Mouse (Mus musculus): Measurements from ENCODE around the gene Polr3gl. TPM values are rescaled to one million over a fixed set of nuclear protein-coding genes. Genes with fewer than 3 reads are reported as not detected.
A peak's percentile ranks its signal among the peaks of the same experiment; 100 is the strongest.

Polr3gl gene
- 23.2 and 30.6 TPM in 2 replicates for polyA plus RNA-seq (2011; ENCODE audit: insufficient read length, low read depth, missing spikeins)

GRCm38 (mm10) chr3:96593790-96594560 is at the start of gene Polr3gl:
Gene Polr3gl, minus strand, starts transcription at chr3:96594181.
- Histone ChIP-seq H3K27ac (ENCODE audit: insufficient read depth, low read length) (peak within 1 kb of the TSS; percentile 74), H3K4me1 (ENCODE audit: control insufficient read depth, insufficient read depth, low read length) (peaks cover 5% of the 10 kb centered on the region), H3K4me3 (ENCODE audit: insufficient read depth, low read length) (peak within 1 kb of the TSS; percentile 75)
- TF ChIP-seq CTCF (IDR thresholded peaks at IDR 0.05; ENCODE audit: borderline replicate concordance, insufficient read depth, low read length) (no peak), POLR2A (IDR thresholded peaks at IDR 0.05; ENCODE audit: low read depth, low read length) (peak; percentile 76)

DNA sequence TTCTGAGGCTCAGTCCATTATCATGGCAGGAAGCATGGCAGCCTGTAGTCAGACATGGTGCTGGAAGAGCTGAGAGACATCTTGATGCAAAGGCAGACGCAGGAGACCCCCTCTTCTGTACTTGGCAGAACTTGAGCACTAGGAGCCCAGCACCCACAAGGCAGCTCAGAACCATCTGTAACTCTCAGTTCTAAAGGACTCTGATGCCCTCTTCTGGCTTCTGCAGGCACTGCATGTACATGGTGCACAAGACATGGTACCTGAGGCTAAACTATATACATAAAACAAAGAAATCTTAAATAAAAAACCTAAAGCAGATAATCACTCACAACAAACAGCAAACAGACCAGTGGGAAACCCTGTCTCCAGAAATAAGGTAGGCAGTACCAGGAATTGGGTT is 45.2 kb upstream of the Polr3gl start:
- Histone ChIP-seq H3K27ac (ENCODE audit: insufficient read depth, low read length) (no peak overlapping the region), H3K4me3 (ENCODE audit: insufficient read depth, low read length) (no peak overlapping the region), H3K4me1 (ENCODE audit: control insufficient read depth, insufficient read depth, low read length) (no peaks in the 10 kb centered on the region)
- TF ChIP-seq CTCF (IDR thresholded peaks at IDR 0.05; ENCODE audit: borderline replicate concordance, insufficient read depth, low read length) (peak; percentile 37; the same call in 1 of the 2 replicates), POLR2A (IDR thresholded peaks at IDR 0.05; ENCODE audit: low read depth, low read length) (no peak)

DNA sequence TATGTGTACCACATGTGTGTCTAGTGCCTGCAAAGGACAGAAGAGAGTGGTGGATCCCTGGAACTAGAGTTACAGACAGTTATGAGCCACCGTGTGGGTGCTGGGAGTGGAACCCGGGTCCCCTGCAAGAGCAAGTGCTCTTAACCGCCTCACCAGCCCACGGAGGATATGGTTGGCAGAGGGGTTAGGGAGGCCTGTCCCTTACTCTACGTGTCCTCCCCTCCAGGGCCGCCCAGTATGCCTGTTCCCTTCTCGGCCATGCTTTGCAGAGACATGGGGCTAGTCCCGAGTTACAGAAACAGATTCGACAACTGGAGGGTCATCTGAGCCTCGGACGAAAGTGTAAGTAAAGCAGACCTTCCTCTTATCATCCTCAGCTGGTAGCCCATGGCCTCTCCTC is 42.5 kb upstream of the Polr3gl start:
- TF ChIP-seq POLR2A (IDR thresholded peaks at IDR 0.05; ENCODE audit: low read depth, low read length) (no peak), CTCF (IDR thresholded peaks at IDR 0.05; ENCODE audit: borderline replicate concordance, insufficient read depth, low read length) (no peak)
- Histone ChIP-seq H3K27ac (ENCODE audit: insufficient read depth, low read length) (no peak overlapping the region), H3K4me3 (ENCODE audit: insufficient read depth, low read length) (peak overlapping the region; percentile 64), H3K4me1 (ENCODE audit: control insufficient read depth, insufficient read depth, low read length) (no peaks in the 10 kb centered on the region)

- H3K4me1 ChIP-seq (ENCODE audit: control insufficient read depth, insufficient read depth, low read length), result no peaks in the 10 kb centered on the region
- peak overlapping the region; percentile 64 for H3K4me3 ChIP-seq (ENCODE audit: insufficient read depth, low read length)
- H3K27ac ChIP-seq (ENCODE audit: insufficient read depth, low read length), result peak overlapping the region; percentile 42; the same call in 1 of the 2 replicates
- TF ChIP-seq POLR2A (IDR thresholded peaks at IDR 0.05; ENCODE audit: low read depth, low read length) (no peak), CTCF (IDR thresholded peaks at IDR 0.05; ENCODE audit: borderline replicate concordance, insufficient read depth, low read length) (no peak)
Measured at GRCm38 (mm10) chr3:96635906-96636305, 41.9 kb upstream of the Polr3gl start.

DNA sequence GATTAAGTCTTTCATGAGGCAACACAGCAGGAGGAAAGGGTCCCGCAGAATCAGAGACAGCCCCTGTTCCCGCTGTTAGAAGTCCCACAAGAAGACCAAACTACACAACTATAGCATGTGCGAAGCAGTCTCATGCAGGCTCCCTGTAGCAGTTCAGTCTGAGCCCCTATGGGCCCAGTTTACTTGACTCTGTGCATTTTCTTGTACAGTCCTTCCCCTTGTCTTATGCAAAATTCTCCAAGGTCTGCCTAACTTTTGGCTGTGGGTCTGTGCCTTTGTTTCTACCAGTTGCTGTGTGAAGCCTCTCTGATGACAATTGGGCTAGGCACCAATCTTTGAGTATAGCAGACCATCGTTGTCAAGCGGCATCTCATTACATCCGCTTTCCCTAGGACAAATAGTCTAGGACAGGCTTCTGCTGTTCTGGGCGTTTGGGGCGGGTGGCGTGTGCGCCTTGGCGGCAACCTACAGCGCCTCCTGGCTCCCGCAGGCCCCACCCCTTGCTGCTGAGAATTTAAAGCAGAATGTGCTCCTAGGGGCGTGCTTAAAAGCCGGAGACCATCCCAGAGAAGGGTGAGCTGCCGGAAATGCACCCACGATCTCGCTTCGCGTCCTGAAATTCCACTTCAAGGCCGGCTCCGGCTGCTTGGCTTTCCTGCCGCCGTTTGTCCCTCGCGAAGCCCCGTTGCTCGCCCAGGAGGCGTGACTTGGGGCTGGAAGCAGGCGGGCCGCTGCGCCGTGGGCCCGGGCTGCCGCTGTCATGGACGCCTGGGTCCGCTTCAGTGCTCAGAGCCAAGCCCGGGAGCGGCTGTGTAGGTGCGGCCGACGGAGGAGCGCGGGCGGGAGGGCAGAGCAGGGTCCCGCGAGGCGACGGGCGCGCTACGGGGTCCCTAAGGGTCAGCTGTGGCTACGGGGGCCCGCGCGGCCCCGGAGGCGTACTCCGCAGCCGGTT is 41.2 kb upstream of the Polr3gl start, which contains the start of the genes Pex11b and Gm42957:
Gene Pex11b, plus strand, starts transcription at position 449 of the 952 bp plus-strand sequence.
Gene Gm42957, plus strand, starts transcription at position 547 of the 952 bp plus-strand sequence.
- Histone ChIP-seq H3K27ac (ENCODE audit: insufficient read depth, low read length) (peak within 1 kb of the TSS; percentile 42), H3K4me3 (ENCODE audit: insufficient read depth, low read length) (peak within 1 kb of the TSS; percentile 64), H3K4me1 (ENCODE audit: control insufficient read depth, insufficient read depth, low read length) (no peaks in the 10 kb centered on the region)
- TF ChIP-seq POLR2A (IDR thresholded peaks at IDR 0.05; ENCODE audit: low read depth, low read length), result peak; percentile 70
- TF ChIP-seq CTCF (IDR thresholded peaks at IDR 0.05; ENCODE audit: borderline replicate concordance, insufficient read depth, low read length), result no peak

DNA sequence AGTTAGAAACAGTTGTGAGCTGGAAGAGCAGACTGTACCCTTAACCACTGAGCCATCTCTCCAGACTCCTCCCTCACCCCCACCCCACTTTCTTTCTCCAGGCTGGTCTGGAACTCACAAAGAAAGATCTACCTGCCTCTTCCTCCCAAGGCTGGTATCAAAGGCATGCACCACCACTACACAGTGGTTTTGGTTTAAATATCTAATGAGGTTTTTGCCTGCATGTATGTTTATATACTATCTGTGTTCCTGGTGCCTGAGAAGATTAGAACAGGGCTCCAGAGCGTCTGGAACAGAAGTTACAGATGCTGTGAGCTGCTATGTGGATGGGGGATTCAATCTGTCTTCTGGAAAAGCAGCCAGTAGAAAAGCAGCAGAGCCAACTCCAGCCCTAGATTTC is 40.0 kb upstream of the Polr3gl start:
- no peak overlapping the region for H3K4me3 ChIP-seq (ENCODE audit: insufficient read depth, low read length)
- no peaks in the 10 kb centered on the region for H3K4me1 ChIP-seq (ENCODE audit: control insufficient read depth, insufficient read depth, low read length)
- H3K27ac ChIP-seq (ENCODE audit: insufficient read depth, low read length), result no peak overlapping the region
- TF ChIP-seq CTCF (IDR thresholded peaks at IDR 0.05; ENCODE audit: borderline replicate concordance, insufficient read depth, low read length) (no peak), POLR2A (IDR thresholded peaks at IDR 0.05; ENCODE audit: low read depth, low read length) (no peak)

- no peak for TF ChIP-seq CTCF (IDR thresholded peaks at IDR 0.05; ENCODE audit: borderline replicate concordance, insufficient read depth, low read length)
- no peak for TF ChIP-seq POLR2A (IDR thresholded peaks at IDR 0.05; ENCODE audit: low read depth, low read length)
- H3K27ac ChIP-seq (ENCODE audit: insufficient read depth, low read length), result no peak overlapping the region
Measured at GRCm38 (mm10) chr3:96632058-96632457, 38.1 kb upstream of the Polr3gl start.

GRCm38 (mm10) chr3:96629729-96630600 is 36.0 kb upstream of the Polr3gl start, which contains the start of gene Rbm8a:
Gene Rbm8a, plus strand, starts transcription at chr3:96629933.
- H3K27ac ChIP-seq (ENCODE audit: insufficient read depth, low read length), result peak within 1 kb of the TSS; percentile 35
- H3K4me3 ChIP-seq (ENCODE audit: insufficient read depth, low read length), result peak within 1 kb of the TSS; percentile 62
- peak; percentile 85 for TF ChIP-seq POLR2A (IDR thresholded peaks at IDR 0.05; ENCODE audit: low read depth, low read length)
- no peak for TF ChIP-seq CTCF (IDR thresholded peaks at IDR 0.05; ENCODE audit: borderline replicate concordance, insufficient read depth, low read length)
- H3K4me1 ChIP-seq (ENCODE audit: control insufficient read depth, insufficient read depth, low read length), result no peaks in the 10 kb centered on the region

More at GRCm38 (mm10) chr3:96632058-96632457, 38.1 kb upstream of the Polr3gl start:
- Histone ChIP-seq H3K4me1 (ENCODE audit: control insufficient read depth, insufficient read depth, low read length) (no peaks in the 10 kb centered on the region), H3K4me3 (ENCODE audit: insufficient read depth, low read length) (no peak overlapping the region)

All from embryonic fibroblast, embryonic 13.5 days (primary cell).